Mouse (Mus musculus) limb, embryonic 11.5 days (tissue): ENCODE measurements around the gene Actr1a. TPM values are rescaled to one million over a fixed set of nuclear protein-coding genes. Genes with fewer than 3 reads are reported as not detected.

Experiments
- ATAC-seq: fragments of 200-750 bp; cut with Nextera tagmentation; 2 replicates; pipeline ENCODE4 v1.8.0; 2017; ENCODE audit warnings: low read depth; ENCODE audit not compliant: insufficient number of reproducible peaks, low FRiP score, low TSS enrichment
- DNase-seq: peaks from one replicate; pipeline ENCODE4 v3.0.0-alpha.2; 2015; ENCODE audit warnings: low spot score
- H3K27ac ChIP-seq: fragments of 300-500 bp; sonication (generic); replicated peaks from 2 replicates; pipeline ENCODE4 v1.5.1; 2014; ENCODE audit warnings: low read depth, mild to moderate bottlenecking, low read length
- H3K27me3 ChIP-seq: fragments of 300-500 bp; sonication (generic); 2 replicates; pipeline ENCODE4 v1.6.1; 2014; ENCODE audit warnings: mild to moderate bottlenecking, low read length, mixed read lengths; ENCODE audit not compliant: control insufficient read depth, insufficient read depth
- H3K36me3 ChIP-seq: fragments of 300-500 bp; sonication (generic); 2 replicates; pipeline ENCODE4 v1.6.1; 2014; ENCODE audit warnings: mild to moderate bottlenecking, low read length, moderate library complexity, mixed read lengths; ENCODE audit not compliant: control insufficient read depth, insufficient read depth
- H3K4me1 ChIP-seq: fragments of 300-500 bp; sonication (generic); 2 replicates; pipeline ENCODE4 v1.6.1; 2014; ENCODE audit warnings: low read length, mixed read lengths; ENCODE audit not compliant: control insufficient read depth, insufficient read depth
- H3K4me2 ChIP-seq: fragments of 300-500 bp; sonication (generic); 2 replicates; pipeline ENCODE4 v1.6.1; 2014; ENCODE audit warnings: low read depth, mild to moderate bottlenecking, moderate library complexity; ENCODE audit not compliant: severe bottlenecking
- H3K4me3 ChIP-seq: fragments of 300-500 bp; sonication (generic); 2 replicates; pipeline ENCODE4 v1.5.1; 2014; ENCODE audit warnings: low read depth, low read length
- H3K9ac ChIP-seq: fragments of 300-500 bp; sonication (generic); 2 replicates; pipeline ENCODE4 v1.6.1; 2014; ENCODE audit warnings: mild to moderate bottlenecking, low read length
- H3K9me3 ChIP-seq: fragments of 300-500 bp; sonication (generic); 2 replicates; pipeline ENCODE4 v1.6.1; 2016; ENCODE audit warnings: low read length; ENCODE audit not compliant: control insufficient read depth
- WGBS: fragments of 180-500 bp; shearing (Covaris S2); extraction: QIAGEN DNeasy Blood & Tissue Kit; methylation state at CpG from one replicate; pipeline ENCODE4 v1.1.7; 2014; 5-methylcytosine and 5-hydroxymethylcytosine counted together
- polyA plus RNA-seq: library from polyadenylated mRNA; unstranded; fragments of >200 nt; fragmentation: Nextera tagmentation; extraction: Ambion mirVana; gene quantifications from 2 replicates; pipeline ENCODE4 v1.2.1, GENCODE M21; 2014

The Actr1a gene
- polyA plus RNA-seq, result 147 and 158 TPM in 2 replicates

DNA sequence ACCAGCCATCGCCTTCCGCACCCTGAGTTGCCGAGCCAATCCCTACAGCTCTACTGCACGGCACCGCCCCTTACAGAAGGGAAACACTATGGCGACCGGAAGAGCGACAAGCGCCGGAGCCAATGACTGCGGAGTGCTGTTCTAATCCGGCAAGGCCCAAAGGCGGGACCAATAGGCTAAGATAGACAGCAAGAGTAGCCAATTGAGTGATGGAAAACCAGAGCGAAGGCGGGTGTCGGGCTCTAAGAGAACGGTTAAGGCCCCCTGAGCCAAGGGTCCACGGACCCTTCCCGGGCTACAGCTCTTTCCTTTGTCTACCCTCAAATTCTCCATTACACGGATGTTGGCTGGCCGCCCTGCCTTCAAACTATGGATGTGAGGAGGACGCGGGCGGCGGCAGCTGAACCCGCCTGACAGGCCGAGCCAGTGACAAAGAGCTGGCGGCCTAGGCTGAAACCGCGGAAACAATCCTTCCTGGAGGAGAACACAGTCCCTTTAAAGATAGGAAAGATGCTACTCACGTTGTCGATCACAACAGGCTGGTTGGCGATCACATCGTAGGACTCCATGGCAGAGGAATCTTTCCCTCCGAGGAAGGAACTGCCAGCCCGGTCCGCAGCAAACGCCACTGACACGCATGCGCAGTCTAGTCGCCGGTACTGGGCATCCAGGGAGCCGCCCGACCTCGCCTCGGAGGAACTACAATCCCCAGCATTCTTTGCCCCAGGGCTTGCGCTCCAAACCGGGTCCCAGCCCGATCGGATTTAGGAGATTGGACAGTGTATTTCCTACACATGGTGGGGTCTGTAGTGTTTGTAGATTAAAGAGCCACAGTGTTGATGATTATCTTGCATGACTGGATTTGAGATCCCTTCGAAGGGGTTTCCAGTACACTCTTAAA, at the start of gene Actr1a:
TSS of gene Actr1a (minus strand) at position 640 of the 901 bp plus-strand sequence.
- ATAC-seq (peak; percentile 90), DNase-seq (peak; percentile 98)
- Histone ChIP-seq H3K4me3 (peak within 1 kb of the TSS; percentile 83), H3K27ac (no peak within 1 kb of the TSS; the same call in 1 of the 2 replicates), H3K9ac (peak within 1 kb of the TSS; percentile 82), H3K27me3 (no peaks in the 10 kb centered on the region), H3K4me2 (peak within 1 kb of the TSS; percentile 60), H3K36me3 (no peaks in the 10 kb centered on the region), H3K4me1 (peaks cover 21% of the 10 kb centered on the region), H3K9me3 (no peaks in the 10 kb centered on the region)
- under 1% methylated on average over 51 of the region's 51 CpGs for WGBS

DNA sequence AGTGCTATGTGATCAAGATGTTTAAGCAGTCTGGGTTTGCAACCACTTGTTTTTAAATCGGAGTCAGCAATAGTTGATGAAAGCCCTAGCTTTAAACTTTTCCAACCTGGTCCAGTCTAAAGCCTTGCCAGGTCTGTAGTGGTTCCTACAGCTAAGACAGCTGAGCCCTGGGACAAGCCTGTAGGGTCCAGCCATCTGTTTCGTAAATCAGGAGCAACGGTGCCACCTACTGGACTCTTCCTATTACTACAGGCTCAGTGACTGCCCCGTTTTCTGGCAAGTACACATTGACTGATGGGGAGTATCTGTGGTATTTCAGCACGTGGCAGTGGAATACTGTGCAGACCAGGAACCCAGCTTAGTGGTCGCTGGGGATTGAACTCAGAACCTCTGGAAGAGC, 48.7 kb upstream of the Actr1a start:
- peaks cover 24% of the 10 kb centered on the region for H3K4me1 ChIP-seq
- H3K9me3 ChIP-seq, result no peaks in the 10 kb centered on the region
- DNase-seq (peak; percentile 90), ATAC-seq (peak; percentile 45; the same call in 1 of the 2 replicates)
- H3K36me3 ChIP-seq, result no peaks in the 10 kb centered on the region
- no peaks in the 10 kb centered on the region for H3K27me3 ChIP-seq
- H3K4me2 ChIP-seq, result no peak overlapping the region
- no peak overlapping the region for H3K9ac ChIP-seq
- no peak overlapping the region for H3K4me3 ChIP-seq
- H3K27ac ChIP-seq, result no peak overlapping the region
- 2% methylated on average over 6 of the region's 6 CpGs for WGBS

DNA sequence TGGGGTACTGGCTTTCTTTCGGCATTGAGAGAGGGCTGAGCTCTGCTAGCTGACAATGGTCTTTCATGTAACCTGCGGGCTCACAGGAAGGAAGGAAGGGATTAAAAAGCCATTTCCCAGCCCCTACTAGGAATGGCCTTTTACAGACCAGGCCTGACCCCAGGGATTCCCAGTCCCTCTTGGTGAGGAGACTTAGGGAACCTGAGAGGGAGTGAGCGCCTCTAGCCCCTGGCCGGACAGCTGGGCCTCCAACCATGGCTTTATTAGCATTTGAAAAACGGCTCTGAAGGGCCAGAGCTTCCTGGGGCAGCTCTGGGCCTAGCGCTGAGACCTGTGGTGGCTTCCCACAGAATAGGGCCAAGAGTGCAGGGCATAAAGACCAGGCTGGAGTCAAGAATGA, 48.0 kb upstream of the Actr1a start:
- Histone ChIP-seq H3K4me1 (peaks cover 24% of the 10 kb centered on the region), H3K4me2 (no peak overlapping the region), H3K9me3 (no peaks in the 10 kb centered on the region), H3K36me3 (no peaks in the 10 kb centered on the region), H3K4me3 (no peak overlapping the region), H3K9ac (no peak overlapping the region), H3K27me3 (no peaks in the 10 kb centered on the region), H3K27ac (peak overlapping the region; percentile 56; the same call in 1 of the 2 replicates)
- ATAC-seq (0 out of 2 replicates have a peak, but pooled peaks have one; percentile 25), DNase-seq (no peak)
- WGBS, result 10% methylated on average over 6 of the region's 6 CpGs

DNA sequence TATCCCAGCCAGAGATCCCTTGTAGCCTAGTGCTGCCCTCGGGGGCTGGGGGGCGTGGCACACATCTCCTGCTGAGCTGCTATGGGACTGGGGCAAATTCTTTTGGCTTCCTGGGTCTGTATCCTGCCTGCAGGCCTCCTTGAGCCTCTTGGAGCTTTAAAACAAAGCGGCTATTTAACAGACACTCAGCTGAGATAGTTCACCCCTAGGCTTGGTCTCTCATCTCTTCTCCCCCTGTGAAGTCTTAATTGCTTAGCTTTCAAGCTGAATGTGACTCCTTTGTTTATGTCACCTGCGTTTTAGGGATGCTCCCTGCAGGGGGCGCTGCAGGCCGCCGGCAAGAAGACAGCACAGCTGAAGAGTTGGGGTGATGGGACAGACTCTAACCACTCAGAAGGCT, 39.9 kb upstream of the Actr1a start:
- Histone ChIP-seq H3K27ac (no peak overlapping the region), H3K9me3 (no peaks in the 10 kb centered on the region), H3K4me2 (no peak overlapping the region), H3K36me3 (no peaks in the 10 kb centered on the region), H3K4me3 (no peak overlapping the region), H3K4me1 (peaks cover 12% of the 10 kb centered on the region), H3K27me3 (no peaks in the 10 kb centered on the region), H3K9ac (no peak overlapping the region)
- ATAC-seq, result no peak
- DNase-seq, result no peak
- 6% methylated on average over 7 of the region's 7 CpGs for WGBS

DNA sequence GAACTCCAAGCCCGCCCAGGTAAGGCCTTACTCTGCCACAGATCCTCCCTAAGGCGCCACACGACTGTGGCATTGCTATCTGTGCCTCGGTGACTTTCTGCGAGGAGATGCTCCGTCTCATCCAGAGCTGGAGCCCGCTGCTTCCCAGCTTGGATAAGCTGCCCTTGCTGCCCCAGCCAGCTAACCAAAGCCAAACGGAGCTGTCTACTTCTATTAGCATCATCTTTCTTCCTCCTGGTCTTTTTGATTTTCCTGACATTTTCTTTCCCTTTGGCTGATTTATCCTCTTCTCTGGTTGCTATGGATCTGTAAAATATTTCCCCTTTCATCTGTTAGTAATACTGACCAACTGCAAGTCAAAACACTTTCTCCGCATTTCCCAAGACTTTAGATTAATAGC, 39.0 kb upstream of the Actr1a start:
- no peak overlapping the region for H3K4me3 ChIP-seq
- no peak overlapping the region for H3K9ac ChIP-seq
- peaks cover 12% of the 10 kb centered on the region for H3K4me1 ChIP-seq
- H3K27ac ChIP-seq, result no peak overlapping the region
- H3K4me2 ChIP-seq, result no peak overlapping the region
- no peaks in the 10 kb centered on the region for H3K36me3 ChIP-seq
- WGBS, result 82% methylated on average over 9 of the region's 9 CpGs
- H3K27me3 ChIP-seq, result no peaks in the 10 kb centered on the region
- DNase-seq (no peak), ATAC-seq (no peak)
- H3K9me3 ChIP-seq, result no peaks in the 10 kb centered on the region

DNA sequence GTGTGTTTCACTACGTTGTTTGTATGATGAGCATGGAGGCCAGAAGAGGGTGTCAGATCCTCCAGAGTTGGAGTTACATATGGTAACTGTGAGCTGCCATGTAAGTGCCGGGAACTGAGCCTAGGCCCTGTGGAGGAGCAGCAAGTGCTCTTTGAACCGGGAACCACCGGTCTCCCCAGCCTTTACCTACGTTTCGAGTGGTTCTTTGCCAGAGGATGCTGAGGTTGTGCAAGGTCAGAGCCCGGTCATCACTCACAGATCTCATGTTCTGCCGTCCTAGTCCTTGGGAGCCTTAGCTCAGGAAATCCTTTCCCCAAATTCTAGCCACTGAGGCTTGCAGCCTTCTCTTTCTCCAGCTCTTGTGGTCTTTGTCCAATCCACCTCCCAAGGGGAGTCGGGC, 38.6 kb upstream of the Actr1a start:
- DNase-seq (no peak), ATAC-seq (no peak)
- H3K9me3 ChIP-seq, result no peaks in the 10 kb centered on the region
- no peak overlapping the region for H3K4me2 ChIP-seq
- WGBS, result 65% methylated on average over 9 of the region's 9 CpGs
- H3K9ac ChIP-seq, result no peak overlapping the region
- no peaks in the 10 kb centered on the region for H3K27me3 ChIP-seq
- no peak overlapping the region for H3K27ac ChIP-seq
- peaks cover 12% of the 10 kb centered on the region for H3K4me1 ChIP-seq
- H3K36me3 ChIP-seq, result no peaks in the 10 kb centered on the region
- no peak overlapping the region for H3K4me3 ChIP-seq

DNA sequence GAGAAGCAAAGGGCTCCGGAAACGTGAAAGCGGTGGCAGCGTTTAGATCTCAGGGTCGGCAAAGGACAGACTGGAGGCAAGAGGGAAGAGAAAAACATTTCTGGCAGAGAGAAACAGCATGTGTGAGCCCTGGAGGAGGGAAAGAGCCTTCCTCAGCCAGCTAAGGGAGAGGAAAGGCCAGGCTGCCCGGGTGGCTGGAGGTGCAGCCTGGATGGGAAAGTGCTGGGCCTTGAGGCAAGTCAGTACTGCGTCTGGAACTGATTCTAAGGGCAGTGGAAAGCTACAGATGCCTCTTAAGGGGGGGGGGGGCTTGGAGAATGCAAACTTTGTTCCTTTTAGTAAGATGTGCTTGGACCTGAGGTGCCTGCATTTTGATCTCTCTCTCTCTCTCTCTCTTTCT, 38.2 kb upstream of the Actr1a start:
- ATAC-seq (no peak), DNase-seq (no peak)
- no peaks in the 10 kb centered on the region for H3K9me3 ChIP-seq
- WGBS, result 65% methylated on average over 7 of the region's 7 CpGs
- H3K27ac ChIP-seq, result no peak overlapping the region
- H3K36me3 ChIP-seq, result no peaks in the 10 kb centered on the region
- H3K9ac ChIP-seq, result no peak overlapping the region
- H3K4me3 ChIP-seq, result no peak overlapping the region
- peaks cover 12% of the 10 kb centered on the region for H3K4me1 ChIP-seq
- H3K4me2 ChIP-seq, result no peak overlapping the region
- no peaks in the 10 kb centered on the region for H3K27me3 ChIP-seq

DNA sequence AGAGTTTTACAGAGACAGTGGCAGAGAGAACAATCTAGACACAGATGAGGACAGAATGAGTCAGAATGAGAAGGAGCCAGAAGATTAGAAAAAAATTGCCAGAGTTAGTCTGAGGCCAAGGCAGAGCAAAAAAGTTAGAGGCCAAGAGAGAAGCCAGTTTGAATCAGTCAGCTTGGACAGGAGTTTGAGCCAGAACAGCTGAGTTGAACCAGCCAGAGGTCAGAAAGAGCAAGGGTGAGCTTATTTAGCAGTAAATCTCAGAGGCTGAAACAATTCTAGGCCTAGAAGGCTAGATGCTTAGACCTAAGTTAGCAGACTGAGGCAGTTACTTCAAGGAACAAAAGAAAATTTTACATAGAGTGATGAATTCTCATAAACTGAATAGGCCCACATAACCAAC, 33.7 kb upstream of the Actr1a start:
- H3K27ac ChIP-seq, result no peak overlapping the region
- H3K9ac ChIP-seq, result no peak overlapping the region
- no peaks in the 10 kb centered on the region for H3K9me3 ChIP-seq
- ATAC-seq (no peak), DNase-seq (no peak)
- H3K36me3 ChIP-seq, result no peaks in the 10 kb centered on the region
- H3K4me3 ChIP-seq, result no peak overlapping the region
- no peaks in the 10 kb centered on the region for H3K27me3 ChIP-seq
- no peak overlapping the region for H3K4me2 ChIP-seq
- H3K4me1 ChIP-seq, result peaks cover 3% of the 10 kb centered on the region; the same call in 1 of the 2 replicates
